Mouse (Mus musculus) testis, adult 2 months (tissue): ENCODE results near the gene Grin2b.

ENCODE experiments used
- CTCF ChIP-seq: fragments of 200-500 bp; IDR thresholded peaks from 2 replicates; pipeline ENCODE4 v1.5.1; 2012; ENCODE audit warnings: low read depth, mild to moderate bottlenecking, inconsistent platforms, low read length, moderate library complexity; ENCODE audit not compliant: control insufficient read depth, insufficient read depth, insufficient replicate concordance
- POLR2A ChIP-seq: fragments of 200-500 bp; IDR thresholded peaks from 2 replicates; pipeline ENCODE4 v1.6.1; 2012; ENCODE audit warnings: low read depth, mild to moderate bottlenecking, inconsistent platforms, low read length, moderate library complexity; ENCODE audit not compliant: control insufficient read depth

DNA sequence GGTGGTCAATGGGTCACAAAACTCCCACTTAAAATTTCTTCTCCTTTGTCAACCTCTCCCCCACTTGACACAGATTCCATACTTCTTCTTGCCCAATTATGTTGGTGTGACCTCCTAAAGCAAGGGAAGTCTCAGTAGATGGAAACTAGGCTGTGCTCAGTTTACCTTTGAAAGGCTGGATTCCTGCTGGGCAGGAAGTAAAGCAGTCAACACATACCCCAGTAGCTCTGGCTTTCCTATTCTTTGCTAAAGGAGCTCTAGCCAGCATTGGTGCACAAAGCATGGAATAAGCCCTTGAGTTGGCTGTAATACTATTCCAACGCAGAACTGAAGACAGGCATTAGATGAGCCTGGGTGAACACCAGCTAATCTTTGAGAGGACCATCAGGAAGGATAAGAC is 459.1 kb downstream of the Grin2b start:
- TF ChIP-seq POLR2A: no peak
- TF ChIP-seq CTCF: no peak
